Mouse (Mus musculus): ENCODE results near the gene Map3k3.

Map3k3 gene

DNA sequence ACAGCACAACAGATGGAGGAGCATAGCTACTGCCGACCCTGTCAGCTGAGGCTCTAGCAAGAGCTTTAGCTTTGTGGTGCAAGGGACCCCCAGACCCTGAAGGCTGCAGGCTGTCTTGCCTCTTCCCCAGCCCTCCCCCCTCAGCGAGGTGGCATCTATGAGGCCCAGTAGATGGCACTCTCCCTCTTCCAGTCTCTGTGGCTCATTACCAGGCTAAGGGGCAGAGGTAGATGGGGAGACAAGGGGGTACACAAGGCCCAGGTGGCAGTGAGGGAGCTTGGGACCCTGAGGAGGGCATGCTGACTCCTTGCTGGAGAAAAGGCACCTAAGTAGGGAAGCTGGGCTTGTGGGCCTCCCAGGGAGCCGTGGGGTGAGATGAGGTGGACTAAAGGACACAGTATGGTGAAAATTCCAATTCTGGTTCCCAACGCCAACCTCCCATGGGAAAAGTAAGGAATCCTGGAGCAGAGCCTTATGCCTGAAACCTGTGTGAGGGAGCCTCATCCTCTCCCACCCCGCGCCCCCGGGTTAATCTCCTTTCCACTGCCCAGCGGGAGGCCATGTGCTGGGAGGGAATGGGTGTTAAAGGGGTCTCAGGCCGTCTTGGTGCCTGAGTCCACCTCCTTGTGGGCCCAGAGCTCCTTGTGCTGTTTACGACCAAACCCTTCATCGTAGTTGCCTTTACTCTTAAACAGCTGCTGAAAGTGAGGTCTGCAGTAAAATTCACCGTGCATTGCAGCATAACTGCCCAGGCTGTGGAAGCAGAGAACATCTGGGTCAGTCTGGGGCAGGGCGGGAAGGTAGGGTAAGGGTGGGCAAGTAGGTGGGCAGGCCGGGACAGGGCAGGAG lies 73.9 kb downstream of the Map3k3 start:
- peak; percentile 61 to 72 for DNase-seq (ENCODE audit: low read depth in 2 of 2, low spot score in 2 of 2)

DNA sequence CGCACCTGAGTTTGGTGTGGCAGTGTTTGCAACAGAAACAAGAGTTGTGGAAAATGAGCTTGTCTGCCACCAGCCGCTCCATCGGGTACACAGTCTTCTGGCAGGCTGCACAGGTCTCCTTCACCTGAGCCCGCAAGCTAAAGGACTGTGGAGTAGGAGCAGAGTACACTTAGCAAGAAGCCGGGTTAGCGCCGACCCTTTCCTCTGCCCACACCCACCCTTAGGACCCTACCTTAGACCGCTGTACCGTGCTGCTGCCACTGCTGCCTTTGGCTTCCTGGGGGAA lies 74.5 kb downstream of the Map3k3 start:
- DNase-seq (ENCODE audit: low read depth in 2 of 2, low spot score in 2 of 2) = no peak

DNA sequence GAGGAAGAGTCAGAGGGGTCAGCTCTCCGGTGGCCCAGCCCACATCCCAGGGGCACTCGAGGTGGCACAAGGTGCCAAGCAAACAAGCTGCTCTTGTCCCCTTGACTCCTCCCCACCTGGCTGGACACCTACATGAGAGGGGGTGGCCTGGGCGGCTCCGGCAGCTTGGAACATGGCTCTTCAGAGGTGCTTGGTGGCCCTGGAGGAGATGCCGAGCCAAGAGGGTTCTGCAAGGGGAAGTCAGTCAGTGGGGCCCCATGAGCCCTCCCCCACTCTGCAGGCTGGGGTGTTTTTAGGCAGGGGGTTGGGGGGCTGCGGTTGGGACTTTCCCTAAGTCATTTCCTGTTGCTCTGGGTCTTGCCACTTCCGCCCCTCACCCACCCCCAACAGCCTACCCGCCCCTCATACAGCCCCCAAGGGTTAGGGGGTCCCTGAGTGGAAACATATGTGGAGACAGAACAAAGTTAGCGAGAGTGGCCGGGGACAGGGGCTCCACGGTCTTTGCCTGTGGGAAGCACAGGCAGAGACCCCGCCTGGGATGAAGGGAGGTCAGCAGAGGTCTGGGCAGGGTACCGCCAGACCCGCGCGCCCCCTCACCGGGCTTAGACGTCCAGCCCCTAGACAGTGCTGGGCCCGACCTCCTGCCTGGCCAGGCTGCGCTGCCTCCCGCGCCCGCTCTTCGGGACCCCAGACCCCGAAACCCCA lies 75.0 kb downstream of the Map3k3 start:
- DNase-seq (ENCODE audit: low read depth in 2 of 2, low spot score in 2 of 2) = peak; percentile 89 to 94

DNA sequence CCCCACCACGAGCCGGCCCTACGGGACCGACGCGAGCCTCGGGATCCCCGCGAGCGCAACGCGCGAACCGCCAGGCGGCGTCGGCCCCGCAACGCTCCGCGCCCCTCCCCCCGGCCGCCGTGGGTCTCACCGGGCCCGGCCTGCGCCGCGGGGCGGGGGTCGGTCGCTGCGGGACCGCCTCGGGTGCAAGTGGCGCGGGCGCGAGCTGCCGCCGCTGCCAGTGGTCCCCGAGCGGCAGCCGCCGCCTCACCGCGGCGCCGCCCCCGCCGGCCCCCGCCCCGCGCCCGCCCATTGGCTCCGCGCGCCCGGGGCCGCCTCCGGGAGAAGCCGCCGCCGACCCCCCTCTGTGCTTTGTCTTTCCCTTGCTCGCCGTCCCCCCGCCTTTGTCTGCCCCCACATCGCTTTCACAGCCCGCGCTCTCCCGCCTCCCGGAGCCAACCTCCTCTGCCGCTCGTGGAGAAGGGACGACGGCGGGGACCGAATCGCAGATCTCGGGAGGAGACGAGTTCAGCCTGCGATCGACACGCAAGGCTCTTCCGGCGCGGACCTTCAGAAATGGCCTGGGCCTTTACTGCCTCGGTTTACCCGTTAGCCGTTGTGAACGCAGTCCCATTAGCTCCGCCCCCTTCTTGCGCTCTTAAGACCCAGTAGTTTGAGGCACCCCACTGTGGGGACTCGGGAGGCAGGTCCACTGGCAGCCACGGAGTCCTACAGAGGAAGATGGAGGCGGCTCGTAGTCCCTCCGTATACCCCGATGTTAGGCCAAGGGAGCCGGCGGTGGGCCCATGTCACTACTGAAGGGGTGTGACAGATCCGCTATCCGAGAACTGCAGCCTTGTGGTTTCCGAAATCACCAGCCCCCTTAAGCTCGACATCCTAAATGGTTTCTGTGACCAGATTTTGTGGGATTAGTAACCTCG lies 75.8 kb downstream of the Map3k3 start:
- DNase-seq (ENCODE audit: low read depth in 2 of 2, low spot score in 2 of 2) = peak; percentile 68 to 69

DNA sequence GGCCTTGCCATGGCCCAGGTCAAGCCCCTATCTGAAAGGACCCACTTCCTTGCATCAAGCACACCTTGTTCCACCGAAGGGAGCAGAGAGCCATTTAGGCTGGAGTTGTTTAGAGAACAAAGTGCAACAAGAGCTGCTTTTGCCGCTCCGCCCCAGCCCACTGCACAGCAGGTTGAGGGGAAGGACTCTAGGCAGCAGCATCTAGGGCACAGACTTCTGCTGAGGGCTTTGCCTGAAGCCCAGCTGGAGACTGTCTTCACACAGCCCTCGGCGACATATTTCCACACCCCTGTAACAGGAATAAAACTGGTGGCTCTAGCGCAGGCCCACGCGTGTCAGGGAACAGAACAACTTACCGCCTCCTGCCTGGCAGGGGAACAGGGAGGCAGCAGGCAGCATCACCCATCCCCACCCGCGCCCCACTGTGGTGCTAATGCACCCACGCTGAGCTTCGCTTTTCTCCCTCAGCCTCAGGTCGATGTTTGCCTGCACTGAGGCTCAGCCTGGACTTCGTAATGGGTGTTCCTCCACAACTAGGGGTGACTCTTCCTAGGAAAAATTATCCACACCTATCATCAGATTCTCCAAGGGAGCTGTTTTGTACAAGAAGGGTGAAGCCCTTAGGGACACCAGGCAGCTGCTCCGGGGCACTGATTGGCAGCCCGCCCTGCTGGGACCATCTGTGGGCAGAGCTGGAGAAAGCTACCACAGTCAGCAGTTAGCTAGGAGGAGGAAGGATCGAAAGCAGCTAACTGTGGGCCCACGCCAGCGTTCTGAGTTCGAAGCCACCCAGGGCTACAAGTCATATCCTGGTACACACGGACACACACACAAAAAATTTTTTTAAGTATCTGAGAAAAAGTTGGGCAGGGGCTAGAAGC lies 76.7 kb downstream of the Map3k3 start, which contains the start of the genes Gm10840 and Limd2:
Gm10840 (plus strand) TSS at position 10 of the 881 bp plus-strand sequence.
Limd2 (minus strand) TSS at position 20 of the 881 bp plus-strand sequence.
- peak; percentile 58 to 63 for DNase-seq (ENCODE audit: low read depth in 2 of 2, low spot score in 2 of 2)

DNA sequence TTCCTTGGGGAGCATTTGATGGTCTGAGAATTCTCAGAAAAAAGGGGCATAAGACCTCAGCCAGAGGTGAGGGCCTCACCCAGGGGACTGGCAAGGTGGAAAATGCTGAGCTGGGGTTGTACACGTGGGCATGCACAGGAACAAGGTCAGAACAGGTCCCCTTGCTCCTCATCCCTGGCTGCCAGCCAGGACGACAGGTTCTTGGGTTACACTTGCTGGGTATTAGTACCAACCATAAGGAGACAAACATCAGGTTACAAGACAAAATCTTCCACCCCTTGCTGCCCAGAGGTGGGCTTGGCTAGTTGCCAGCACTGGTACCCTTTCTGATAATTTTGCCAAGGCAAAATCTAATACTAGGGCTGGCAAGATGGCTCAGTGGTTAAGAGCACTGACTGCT lies 77.8 kb downstream of the Map3k3 start:
- no peak for DNase-seq (ENCODE audit: low read depth in 2 of 2, low spot score in 2 of 2)

DNA sequence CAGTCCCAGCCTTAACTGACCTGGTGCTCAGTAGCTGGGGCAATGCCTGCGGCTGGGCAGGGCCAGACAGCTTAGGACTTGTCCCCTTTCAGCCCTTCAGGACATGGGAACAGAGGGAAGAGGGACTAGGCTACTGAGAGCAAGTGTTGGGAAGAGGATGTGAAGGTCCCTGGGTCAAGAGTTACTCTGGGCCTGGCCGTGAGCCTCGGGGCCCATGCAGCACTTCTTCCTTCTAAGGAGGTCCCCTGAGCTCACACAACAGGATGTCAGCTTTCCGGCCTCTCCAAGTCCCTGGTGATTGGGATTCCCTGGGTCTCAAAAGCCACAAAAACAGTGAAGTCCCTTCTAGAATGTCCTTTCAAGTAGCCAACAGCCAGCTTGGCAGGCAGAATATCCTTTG lies 79.1 kb downstream of the Map3k3 start:
- no peak for DNase-seq (ENCODE audit: low read depth in 2 of 2, low spot score in 2 of 2)

DNA sequence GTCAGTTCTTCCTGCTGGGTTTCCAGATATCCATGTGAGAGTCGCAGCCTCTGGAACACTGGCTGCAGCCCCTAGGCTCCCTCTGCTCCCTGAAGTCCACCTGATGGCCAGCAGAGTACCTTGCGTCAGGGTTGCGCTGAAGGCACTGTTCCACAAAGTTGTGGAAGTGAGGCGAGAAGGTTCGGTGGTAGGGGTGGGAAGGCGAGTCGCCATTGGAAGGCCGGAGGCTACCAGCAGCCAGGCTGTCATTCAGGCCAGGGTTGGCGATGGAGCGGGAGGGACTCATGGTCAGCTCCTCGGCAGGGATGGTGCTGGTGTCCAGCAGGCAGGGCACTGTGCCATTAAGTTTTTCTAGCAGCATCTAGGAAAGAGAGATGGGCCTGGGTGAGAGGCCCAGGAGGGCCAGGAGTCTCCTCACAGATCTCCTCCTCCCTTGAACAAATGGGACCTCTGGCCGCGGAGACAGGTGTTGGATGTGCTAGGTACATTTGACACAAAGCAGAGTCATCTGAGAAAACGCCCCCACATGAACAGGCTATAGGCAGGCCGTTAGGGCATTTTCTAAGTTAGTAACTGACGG lies 80.3 kb downstream of the Map3k3 start:
- DNase-seq (ENCODE audit: low read depth in 2 of 2, low spot score in 2 of 2) = no peak

DNA sequence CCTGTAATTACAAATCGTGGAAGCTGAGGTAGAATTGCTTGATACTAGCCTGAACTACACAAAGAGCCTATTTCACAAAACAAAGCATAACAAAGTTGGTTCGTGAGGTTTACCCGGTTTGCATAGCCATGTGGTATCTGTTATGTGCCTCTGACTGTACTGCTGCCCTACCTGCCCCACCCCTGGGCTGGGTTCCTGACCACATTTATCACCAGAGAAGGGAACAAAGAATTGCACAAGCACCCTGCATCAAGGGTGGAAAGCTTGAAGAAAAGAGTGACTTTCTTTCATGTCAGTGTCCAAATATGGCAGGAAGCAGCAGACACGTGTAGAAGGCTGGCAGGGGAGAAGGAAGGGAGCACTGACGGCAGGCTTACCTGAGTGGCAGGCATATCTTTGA lies 83.0 kb downstream of the Map3k3 start:
- peak; percentile 82 to 89 for DNase-seq (ENCODE audit: low read depth in 2 of 2, low spot score in 2 of 2)

DNA sequence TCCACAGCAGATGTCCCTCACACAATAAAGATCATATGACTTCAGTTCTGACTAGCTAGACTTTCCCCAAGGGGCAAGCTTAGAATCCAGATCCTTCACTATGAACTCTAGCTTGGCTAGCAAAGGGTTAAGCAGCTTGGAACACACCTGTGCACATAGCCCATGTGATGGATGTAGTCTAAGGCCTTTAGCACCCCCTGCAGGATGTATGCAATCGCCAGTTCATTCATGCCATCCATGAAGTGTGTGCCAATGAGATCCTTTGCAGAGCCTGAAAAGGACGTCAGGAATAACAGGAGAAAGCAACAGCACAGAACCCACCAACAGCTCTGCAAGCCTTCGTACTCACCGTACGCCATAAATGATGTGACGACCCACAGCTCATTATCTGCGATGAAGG lies 86.4 kb downstream of the Map3k3 start:
- peak; percentile 66 to 81 for DNase-seq (ENCODE audit: low read depth in 2 of 2, low spot score in 2 of 2)

DNA sequence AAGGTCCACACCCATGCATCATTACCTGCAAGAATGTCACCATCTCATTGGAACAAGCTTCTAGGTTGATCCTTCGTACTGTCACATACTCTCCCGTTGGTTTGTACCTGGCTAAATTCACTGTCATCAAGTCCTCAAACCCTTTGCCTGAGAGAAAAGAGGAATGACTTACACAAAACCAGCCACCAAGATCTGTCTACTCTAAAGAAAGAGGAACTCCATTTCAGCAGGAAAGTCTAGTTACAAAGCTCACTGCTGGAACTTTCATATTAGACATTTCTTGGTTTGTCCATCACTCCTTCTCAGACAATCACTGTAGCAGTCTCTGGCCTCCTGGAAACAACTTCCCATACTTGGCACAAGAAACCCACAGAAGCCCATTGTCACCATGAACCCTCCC lies 88.8 kb downstream of the Map3k3 start:
- no peak for DNase-seq (ENCODE audit: low read depth in 2 of 2, low spot score in 2 of 2)

DNA sequence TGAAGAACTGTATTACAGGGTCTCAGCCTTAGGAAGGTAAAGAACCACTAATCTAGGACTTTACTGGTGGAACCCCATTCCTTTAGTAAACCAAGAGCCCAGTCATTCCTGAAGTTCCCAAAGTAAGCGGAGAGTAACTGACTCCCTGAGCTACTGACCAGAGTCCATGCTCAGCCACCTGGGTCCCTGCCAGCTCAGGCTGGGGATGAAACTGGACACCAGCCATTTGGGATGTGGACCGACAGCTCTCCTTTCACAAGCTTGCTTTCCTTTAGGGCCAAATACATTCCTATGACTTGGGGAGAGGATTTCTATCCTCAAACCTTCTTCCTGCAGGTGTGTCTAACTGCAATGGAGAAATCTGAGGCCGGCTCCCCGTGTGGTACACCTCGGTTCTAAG lies 90.0 kb downstream of the Map3k3 start:
- DNase-seq (ENCODE audit: low read depth in 2 of 2, low spot score in 2 of 2) = no peak

DNA sequence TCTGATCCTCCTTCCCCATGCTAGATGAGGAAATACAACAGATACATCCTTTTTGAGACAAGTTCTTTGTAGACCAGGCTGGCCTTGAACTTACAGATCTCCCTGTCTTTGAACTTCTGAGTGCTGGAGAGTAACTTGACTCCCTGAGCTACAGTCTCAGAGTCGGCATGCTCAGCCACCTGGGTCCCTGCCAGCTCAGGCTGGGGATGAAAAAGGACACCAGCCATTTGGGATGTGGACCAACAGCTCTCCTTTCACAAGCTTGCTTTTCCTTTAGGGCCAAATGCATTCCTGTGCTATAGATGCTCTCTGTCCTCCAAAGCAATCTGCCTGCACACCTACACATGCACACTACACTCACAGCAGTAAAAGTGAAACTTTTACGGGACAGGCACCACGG lies 90.7 kb downstream of the Map3k3 start:
- DNase-seq (ENCODE audit: low read depth in 2 of 2, low spot score in 2 of 2) = no peak

DNA sequence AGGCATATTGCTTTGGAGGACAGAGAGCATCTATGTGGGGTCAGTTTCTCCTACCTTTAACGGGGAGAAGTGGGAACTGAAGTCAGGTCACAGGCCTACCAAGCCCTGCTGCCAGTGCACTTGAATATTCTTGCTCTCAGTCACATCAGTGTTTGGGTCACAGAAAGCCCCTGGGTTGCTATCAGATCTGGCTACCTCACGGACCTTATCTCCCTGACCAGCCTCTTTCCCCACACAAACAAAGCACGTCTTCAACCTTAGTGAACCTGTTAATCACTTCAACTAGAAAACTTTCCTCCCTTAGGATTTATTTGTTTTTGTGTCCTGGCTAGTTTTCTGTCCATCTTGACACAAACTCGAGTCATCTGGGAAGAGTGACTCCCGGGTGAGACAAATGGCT lies 92.0 kb downstream of the Map3k3 start:
- no peak for DNase-seq (ENCODE audit: low read depth in 2 of 2, low spot score in 2 of 2)

DNA sequence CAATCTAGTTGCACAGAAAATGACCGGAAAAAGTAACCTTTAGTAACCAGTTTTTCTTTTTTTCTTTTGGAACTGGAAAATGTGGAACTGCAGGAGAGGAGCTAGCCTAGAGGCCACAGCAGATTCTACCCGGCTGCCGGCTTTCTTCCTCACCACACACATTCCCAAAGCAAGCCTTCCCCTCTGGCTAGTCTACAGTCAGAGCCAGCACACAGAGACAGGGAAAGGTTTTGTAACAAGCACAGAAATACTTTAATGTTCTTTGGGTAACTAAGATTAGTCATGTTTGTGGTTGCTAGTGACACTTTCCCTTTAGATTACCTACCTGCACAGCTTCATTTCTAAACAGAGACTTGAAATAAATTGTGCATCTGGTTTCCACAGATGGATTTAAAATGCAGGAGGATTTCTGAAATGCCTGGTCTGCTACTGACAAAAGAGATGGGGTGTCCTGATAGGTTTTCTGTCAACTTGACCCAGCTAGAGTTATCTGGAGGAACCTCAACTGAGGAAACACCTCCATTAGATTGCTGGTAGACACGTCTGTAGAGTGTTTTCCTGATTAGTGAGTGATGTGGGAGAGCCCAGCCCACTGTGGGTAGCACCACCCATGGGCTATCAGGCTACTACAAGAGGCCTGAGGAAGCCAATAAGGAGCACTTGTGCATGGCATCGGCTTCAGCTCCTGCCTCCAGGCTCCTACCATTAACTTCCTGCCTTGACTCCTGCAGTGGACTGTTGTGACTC lies 93.8 kb downstream of the Map3k3 start:
- DNase-seq (ENCODE audit: low read depth in 2 of 2, low spot score in 2 of 2) = no peak

DNA sequence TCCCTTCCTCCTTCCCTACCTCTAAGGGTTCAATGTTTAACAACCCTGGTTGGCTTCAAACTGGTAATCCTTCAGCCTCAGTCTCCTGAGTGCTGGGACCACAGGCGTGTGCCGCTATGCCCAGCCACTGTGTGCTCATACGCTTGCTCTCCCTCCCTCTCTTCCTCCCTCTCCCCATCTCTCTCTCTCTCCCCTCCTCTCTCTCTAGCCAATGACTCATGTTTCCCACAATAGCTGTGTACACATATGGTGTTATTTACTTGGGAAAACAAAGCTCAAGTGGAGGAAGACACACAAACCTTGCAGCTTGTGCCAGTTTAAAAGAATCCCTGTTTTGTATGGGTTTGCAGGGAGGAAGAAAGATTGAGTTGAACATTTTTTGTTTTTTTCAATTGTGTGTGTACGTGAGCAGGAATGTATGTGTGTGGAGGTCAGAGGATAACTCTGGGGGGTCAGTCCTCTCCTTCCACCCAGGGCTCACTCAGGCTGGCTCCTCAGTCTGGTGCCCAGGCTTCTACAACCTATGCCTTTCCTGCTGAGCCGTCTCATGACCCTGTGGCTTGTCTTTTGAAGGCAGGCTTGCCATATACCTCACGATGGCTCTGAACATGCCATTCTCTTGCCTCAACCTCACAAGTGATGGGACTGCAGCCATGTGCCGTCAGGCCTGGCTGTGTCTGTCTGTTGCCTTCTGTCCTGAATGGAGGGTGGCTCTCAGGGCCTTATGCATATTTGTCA lies 95.5 kb downstream of the Map3k3 start:
- no peak for DNase-seq (ENCODE audit: low read depth in 2 of 2, low spot score in 2 of 2)

DNA sequence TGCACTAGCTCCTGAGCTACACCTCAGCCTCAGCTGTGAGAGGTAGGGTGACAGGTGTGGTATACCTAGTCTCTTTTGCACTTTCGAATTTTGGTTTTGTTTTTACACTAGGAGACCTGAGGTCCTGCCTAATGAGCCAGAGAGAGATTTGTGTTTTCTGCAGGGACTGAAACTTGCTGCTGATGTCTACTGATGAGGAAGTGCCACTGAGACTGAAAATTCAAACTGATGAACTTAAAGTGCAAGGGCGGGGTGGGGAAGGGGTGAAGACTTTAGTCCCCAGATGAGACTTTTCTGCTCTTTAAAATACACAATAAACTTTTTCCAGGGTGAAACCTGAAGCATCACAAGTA lies 96.0 kb downstream of the Map3k3 start:
- no peak for DNase-seq (ENCODE audit: low read depth in 2 of 2, low spot score in 2 of 2)

DNA sequence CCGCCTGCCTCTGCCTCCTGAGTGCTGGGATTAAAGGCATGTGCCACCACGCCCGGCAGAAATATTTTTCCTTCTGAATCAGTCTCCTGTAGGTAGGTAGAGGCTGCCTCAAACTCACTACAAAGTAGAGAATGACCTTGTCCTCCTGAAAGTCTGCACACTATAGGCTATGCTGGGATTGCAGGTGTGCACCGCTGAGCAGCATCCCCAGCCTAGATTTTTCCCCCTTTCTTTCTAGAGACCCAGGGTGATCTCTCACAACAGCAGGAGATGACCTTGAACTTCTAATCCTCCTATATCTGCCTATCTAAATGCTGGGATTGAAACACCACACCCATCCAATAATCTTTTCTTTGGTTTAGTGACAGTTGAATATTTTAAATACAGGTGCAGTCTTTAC lies 102.9 kb downstream of the Map3k3 start:
- no peak for DNase-seq (ENCODE audit: low read depth in 2 of 2, low spot score in 2 of 2)

DNA sequence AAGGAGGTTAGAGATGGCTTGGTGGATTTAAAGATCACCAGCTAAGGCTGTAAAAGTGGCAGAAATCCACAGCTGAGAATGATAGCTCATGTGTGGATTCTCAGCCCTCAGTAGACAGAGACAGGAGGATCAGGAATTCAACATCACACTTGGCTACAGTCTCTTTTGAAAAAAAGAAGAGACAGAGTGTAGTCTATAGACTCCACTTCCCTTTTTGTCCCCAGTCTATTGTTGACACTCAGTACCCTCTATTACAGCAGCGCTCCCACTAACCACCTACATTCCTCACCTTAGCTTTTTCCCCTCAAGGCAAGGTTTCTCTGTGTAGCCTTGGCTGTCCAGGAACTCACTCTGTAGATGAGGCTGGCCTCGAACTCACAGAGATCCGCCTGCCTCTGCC lies 107.3 kb downstream of the Map3k3 start:
- DNase-seq (ENCODE audit: low read depth in 2 of 2, low spot score in 2 of 2) = no peak
